Mouse (Mus musculus) hindbrain, postnatal 0 days (tissue): ENCODE results near the gene Grm7. TPM values are rescaled to one million over a fixed set of nuclear protein-coding genes. Genes with fewer than 3 reads are reported as not detected.

Experiments
- ATAC-seq: fragments of 200-750 bp; cut with Nextera tagmentation; 2 replicates; pipeline ENCODE4 v1.8.0; 2017; ENCODE audit warnings: mild to moderate bottlenecking, moderate TSS enrichment, moderate library complexity
- DNase-seq: peaks from one replicate; pipeline ENCODE4 v3.0.0-alpha.2; 2015; ENCODE audit warnings: low spot score
- H3K27ac ChIP-seq: fragments of 300-500 bp; sonication (generic); 2 replicates; pipeline ENCODE4 v1.5.1; 2014; ENCODE audit warnings: mild to moderate bottlenecking
- H3K27me3 ChIP-seq: fragments of 300-500 bp; sonication (generic); 2 replicates; pipeline ENCODE4 v1.6.1; 2014; ENCODE audit warnings: low read length, mixed read lengths; ENCODE audit not compliant: insufficient read depth
- H3K36me3 ChIP-seq: fragments of 300-500 bp; sonication (generic); 2 replicates; pipeline ENCODE4 v1.6.1; 2014; ENCODE audit warnings: low read length, mixed read lengths; ENCODE audit not compliant: insufficient read depth
- H3K4me1 ChIP-seq: fragments of 300-500 bp; sonication (generic); 2 replicates; pipeline ENCODE4 v1.6.1; 2014; ENCODE audit warnings: antibody characterized with exemption, low read length, mixed read lengths; ENCODE audit not compliant: insufficient read depth
- H3K4me2 ChIP-seq: fragments of 300-500 bp; sonication (generic); 2 replicates; pipeline ENCODE4 v1.6.1; 2014; ENCODE audit warnings: low read depth, mild to moderate bottlenecking, low read length, moderate library complexity, mixed read lengths
- H3K4me3 ChIP-seq: fragments of 300-500 bp; sonication (generic); 2 replicates; pipeline ENCODE4 v1.5.1; 2014; ENCODE audit warnings: low read length
- H3K9ac ChIP-seq: fragments of 300-500 bp; sonication (generic); replicated peaks from 2 replicates; pipeline ENCODE4 v1.6.1; 2014; ENCODE audit warnings: mild to moderate bottlenecking, low read length, moderate library complexity, mixed read lengths
- H3K9me3 ChIP-seq: fragments of 300-500 bp; sonication (generic); 2 replicates; pipeline ENCODE4 v1.6.1; 2016; ENCODE audit warnings: low read length, mixed read lengths
- CTCF ChIP-seq: IDR thresholded peaks from 2 replicates; pipeline ENCODE4 v1.5.1; 2016; ENCODE audit warnings: antibody characterized with exemption, control low read depth, low read depth
- WGBS: fragments of 180-500 bp; shearing (Covaris S2); extraction: QIAGEN DNeasy Blood & Tissue Kit; methylation state at CpG from one replicate; pipeline ENCODE4 v1.1.7; 2014; 5-methylcytosine and 5-hydroxymethylcytosine counted together
- polyA plus RNA-seq: library from polyadenylated mRNA; unstranded; fragments of >200 nt; fragmentation: Nextera tagmentation; extraction: Ambion mirVana; gene quantifications from 2 replicates; pipeline ENCODE4 v1.2.1, GENCODE M21; 2015
- total RNA-seq: library from RNA; depleted of rRNA; stranded (reverse); fragments of >200 nt; gene quantifications from 2 replicates; pipeline ENCODE4 v1.2.3, GENCODE M21; 2014

Gene Grm7
- total and polyA plus RNA-seq, 2 experiments from 2014 or later, result 25.9 to 57.6 TPM

DNA sequence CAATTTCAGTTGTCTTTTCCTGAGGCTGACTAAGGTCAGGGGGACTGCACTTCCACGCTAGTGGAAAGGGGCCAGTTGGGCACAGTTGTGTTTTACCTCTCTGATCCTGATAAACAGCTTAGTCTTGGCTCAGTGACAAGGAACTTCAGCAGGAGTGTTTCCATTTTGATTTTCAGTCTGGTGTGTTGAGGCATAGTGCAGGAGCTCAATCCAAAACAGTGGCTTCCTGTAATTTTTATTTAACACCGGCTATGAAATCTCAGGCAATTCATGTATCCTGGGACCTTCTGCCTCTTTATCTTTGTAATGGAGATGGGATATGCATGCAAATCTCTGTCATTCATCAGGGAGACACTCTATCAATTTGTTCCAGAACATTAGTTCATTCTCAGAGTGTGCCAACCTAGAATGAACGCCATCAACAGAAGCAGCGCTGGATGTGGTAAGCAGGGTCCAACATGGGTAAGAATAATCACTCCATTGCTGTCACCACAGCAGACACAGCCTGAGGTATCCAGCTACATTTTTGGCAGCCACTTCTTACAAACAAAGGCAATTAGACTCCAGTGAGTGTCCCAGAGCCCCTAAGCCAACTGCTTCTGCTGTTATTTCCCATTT, 926.2 kb downstream of the Grm7 start:
- Histone ChIP-seq H3K36me3 (no peaks in the 10 kb centered on the region), H3K4me2 (no peak overlapping the region), H3K27ac (no peak overlapping the region), H3K9me3 (no peaks in the 10 kb centered on the region), H3K9ac (no peak overlapping the region), H3K4me3 (no peak overlapping the region), H3K4me1 (no peaks in the 10 kb centered on the region), H3K27me3 (no peaks in the 10 kb centered on the region)
- 44% methylated on average over 4 of the region's 4 CpGs for WGBS
- TF ChIP-seq CTCF, result no peak
- ATAC-seq (no peak), DNase-seq (peak; percentile 28)

GRCm38 (mm10) chr6:111584851-111585250, 939.5 kb downstream of the Grm7 start:
- WGBS, result 77% methylated on average over 2 of the region's 2 CpGs
- Histone ChIP-seq H3K36me3 (no peaks in the 10 kb centered on the region), H3K9ac (no peak overlapping the region), H3K9me3 (no peaks in the 10 kb centered on the region), H3K27ac (no peak overlapping the region), H3K4me1 (no peaks in the 10 kb centered on the region; the same call in 1 of the 2 replicates), H3K4me3 (no peak overlapping the region), H3K27me3 (no peaks in the 10 kb centered on the region), H3K4me2 (no peak overlapping the region)
- no peak for TF ChIP-seq CTCF
- ATAC-seq, result no peak
- no peak for DNase-seq

- Histone ChIP-seq H3K36me3 (no peaks in the 10 kb centered on the region), H3K4me3 (no peak overlapping the region), H3K9me3 (no peaks in the 10 kb centered on the region), H3K27ac (no peak overlapping the region), H3K4me2 (no peak overlapping the region), H3K9ac (no peak overlapping the region), H3K4me1 (no peaks in the 10 kb centered on the region; the same call in 1 of the 2 replicates), H3K27me3 (no peaks in the 10 kb centered on the region)
- WGBS, result 83% methylated on average over 3 of the region's 3 CpGs
- no peak for TF ChIP-seq CTCF
- ATAC-seq, result no peak
- no peak for DNase-seq
Observed at GRCm38 (mm10) chr6:111587572-111587971, 942.2 kb downstream of the Grm7 start.

DNA sequence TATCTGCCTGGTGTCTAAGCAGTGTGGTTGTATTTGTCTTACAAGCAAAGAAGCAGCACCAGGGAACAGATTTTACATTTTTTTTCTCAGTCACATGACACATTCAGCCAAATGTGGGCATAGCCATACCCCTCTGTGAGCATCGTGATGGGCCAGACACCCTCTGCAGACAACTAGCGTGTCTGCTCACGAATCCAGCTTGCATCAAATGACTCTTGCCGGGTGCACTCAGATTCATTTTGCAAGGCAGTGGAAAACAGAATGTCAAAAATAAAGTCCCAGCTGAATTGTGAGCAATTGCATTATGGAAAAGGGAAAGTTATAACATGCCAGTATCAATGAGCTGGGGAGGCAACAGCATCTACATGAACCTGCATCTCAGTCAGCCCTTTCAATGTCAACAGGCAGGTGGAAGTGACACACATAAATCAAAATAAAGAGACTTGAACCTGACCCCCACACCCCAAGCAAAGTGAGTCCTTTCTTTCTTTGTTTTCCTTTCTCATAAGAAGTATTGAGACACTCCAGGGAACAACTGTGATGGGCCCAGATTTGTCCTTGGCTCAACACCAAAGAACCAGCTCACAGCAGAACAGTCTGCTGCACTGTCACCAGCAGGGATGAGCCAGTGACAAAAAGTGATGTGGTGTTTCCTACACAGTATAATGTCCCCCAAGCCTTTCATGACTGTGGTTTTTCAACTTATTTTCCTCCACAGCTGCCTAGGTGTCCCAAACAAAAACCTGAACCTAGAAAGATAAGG, 956.7 kb downstream of the Grm7 start:
- H3K36me3 ChIP-seq, result no peaks in the 10 kb centered on the region
- no peaks in the 10 kb centered on the region for H3K9me3 ChIP-seq
- ATAC-seq, result no peak
- H3K27me3 ChIP-seq, result no peaks in the 10 kb centered on the region
- no peak overlapping the region for H3K9ac ChIP-seq
- no peaks in the 10 kb centered on the region for H3K4me1 ChIP-seq
- 65% methylated on average over 4 of the region's 4 CpGs for WGBS
- DNase-seq, result no peak
- TF ChIP-seq CTCF, result no peak
- no peak overlapping the region for H3K4me2 ChIP-seq
- H3K4me3 ChIP-seq, result no peak overlapping the region
- no peak overlapping the region for H3K27ac ChIP-seq

DNA sequence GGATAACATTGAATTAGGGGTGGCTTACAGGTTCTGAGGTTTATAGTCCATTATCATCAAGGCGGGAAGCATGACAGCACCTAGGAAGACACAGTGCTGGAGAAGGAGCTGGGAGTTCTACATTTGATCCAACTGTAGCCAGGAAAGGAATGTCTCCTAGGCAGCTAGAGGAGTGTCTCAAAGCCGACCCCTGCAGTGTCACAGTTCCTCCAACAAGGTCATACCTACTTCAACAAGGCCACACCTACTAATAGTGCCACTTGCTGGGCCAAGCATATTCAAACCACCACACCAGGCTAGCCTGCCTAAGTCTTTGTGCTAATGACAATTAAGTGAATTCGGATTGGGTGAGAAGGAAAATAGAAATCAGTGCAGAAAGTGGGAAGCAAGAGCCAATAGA, 965.0 kb downstream of the Grm7 start:
- Histone ChIP-seq H3K36me3 (no peaks in the 10 kb centered on the region), H3K4me1 (no peaks in the 10 kb centered on the region), H3K27ac (no peak overlapping the region), H3K9me3 (no peaks in the 10 kb centered on the region), H3K4me3 (no peak overlapping the region), H3K9ac (no peak overlapping the region), H3K27me3 (no peaks in the 10 kb centered on the region), H3K4me2 (no peak overlapping the region)
- ATAC-seq (no peak), DNase-seq (no peak)
- TF ChIP-seq CTCF, result no peak
- WGBS, result 91% methylated on average over 3 of the region's 3 CpGs

GRCm38 (mm10) chr6:111613834-111614233, 968.5 kb downstream of the Grm7 start:
- Histone ChIP-seq H3K36me3 (no peaks in the 10 kb centered on the region), H3K4me1 (no peaks in the 10 kb centered on the region)
- no peak for ATAC-seq

More at GRCm38 (mm10) chr6:111613834-111614233, 968.5 kb downstream of the Grm7 start:
- no peak overlapping the region for H3K4me2 ChIP-seq
- no peak overlapping the region for H3K27ac ChIP-seq
- H3K9me3 ChIP-seq, result no peaks in the 10 kb centered on the region
- no peak for TF ChIP-seq CTCF
- no peaks in the 10 kb centered on the region for H3K27me3 ChIP-seq
- H3K9ac ChIP-seq, result no peak overlapping the region
- DNase-seq, result no peak
- no peak overlapping the region for H3K4me3 ChIP-seq
